Mouse (Mus musculus) heart, embryonic 14.5 days (tissue): Measurements from ENCODE around the gene Kcnk16. TPM values are rescaled to one million over a fixed set of nuclear protein-coding genes. Genes with fewer than 3 reads are reported as not detected.

Source experiments
- polyA plus RNA-seq: library from polyadenylated mRNA; unstranded; fragments of >200 nt; fragmentation: Nextera tagmentation; extraction: Ambion mirVana; gene quantifications from 2 replicates; pipeline ENCODE4 v1.2.1, GENCODE M21; 2014

Kcnk16 gene
- polyA plus RNA-seq, 1 experiment from 2014 or later: not detected

Other genes with a start within 250 kb of the Kcnk16 start
- 11.8 and 12.4 TPM in 2 replicates for gene Saysd1, start 130.7 kb downstream of the Kcnk16 start, polyA plus RNA-seq
- 1.8 and 1.9 TPM in 2 replicates for gene Kcnk5, start 87.4 kb downstream of the Kcnk16 start, polyA plus RNA-seq
- gene Nudt13, start 25.5 kb upstream of the Kcnk16 start, polyA plus RNA-seq: 10.5 and 13.8 TPM in 2 replicates
- gene Ecd, start 78.9 kb upstream of the Kcnk16 start, polyA plus RNA-seq: 35.0 and 36.4 TPM in 2 replicates
- gene Fam149b, start 79.0 kb upstream of the Kcnk16 start, polyA plus RNA-seq: 29.7 and 30.4 TPM in 2 replicates
- 74.2 and 87.6 TPM in 2 replicates for gene Dnajc9, start 119.7 kb upstream of the Kcnk16 start, polyA plus RNA-seq
- 104 and 106 TPM in 2 replicates for gene Mrps16, start 124.4 kb upstream of the Kcnk16 start, polyA plus RNA-seq
- gene Cfap70, start 183.0 kb upstream of the Kcnk16 start, polyA plus RNA-seq: 0.18 and 0.63 TPM in 2 replicates
- gene Anxa7, start 210.9 kb upstream of the Kcnk16 start, polyA plus RNA-seq: 48.1 and 48.6 TPM in 2 replicates
- gene Mss51, start 227.7 kb upstream of the Kcnk16 start, polyA plus RNA-seq: 0.67 and 0.88 TPM in 2 replicates